Mouse (Mus musculus) MEL (cell line): ENCODE measurements around the gene Gm6812. TPM values are rescaled to one million over a fixed set of nuclear protein-coding genes. Genes with fewer than 3 reads are reported as not detected.
"Not testable (repeated sequence)": the region's sequence is repeated elsewhere in the genome, so short reads cannot be mapped to it uniquely, and the experiment has no call there.

Source experiments
- DNase-seq: peaks from one replicate; pipeline ENCODE4 v3.0.0; 2011; ENCODE audit warnings: low read depth, low spot score
- H3K27ac ChIP-seq: 2 replicates; pipeline ENCODE4 v1.5.1; 2012; ENCODE audit warnings: low read depth, mild to moderate bottlenecking, control low read depth, low read length, moderate library complexity; ENCODE audit not compliant: control insufficient read depth
- H3K27me3 ChIP-seq, 2 experiments: fragments of 150-350 bp in 1 of 2; sonication (generic) in 1 of 2; 2 replicates each; pipeline ENCODE4 v1.6.1; 2012; ENCODE audit warnings: low read length in 2 of 2, mild to moderate bottlenecking in 2 of 2, improper control_type of control experiment in 1 of 2, moderate library complexity in 1 of 2; ENCODE audit not compliant: insufficient read depth in 2 of 2, control insufficient read depth in 1 of 2
- H3K36me3 ChIP-seq, 2 experiments: 2 replicates each; pipeline ENCODE4 v1.6.1; 2012 to 2014; ENCODE audit warnings: low read length in 2 of 2, improper control_type of control experiment in 1 of 2, inconsistent platforms in 1 of 2, mild to moderate bottlenecking in 1 of 2; ENCODE audit not compliant: insufficient read depth in 2 of 2, control insufficient read depth in 1 of 2
- H3K4me1 ChIP-seq, 2 experiments: fragments of 150-350 bp in 1 of 2; sonication (generic) in 1 of 2; 2 replicates each; pipeline ENCODE4 v1.6.1; 2012; ENCODE audit warnings: low read length in 2 of 2, improper control_type of control experiment in 1 of 2, mild to moderate bottlenecking in 1 of 2; ENCODE audit not compliant: insufficient read depth in 2 of 2, control insufficient read depth in 1 of 2
- H3K4me3 ChIP-seq, 2 experiments: fragments of 150-350 bp in 1 of 2; sonication (generic) in 1 of 2; 2 replicates each; pipeline ENCODE4 v1.5.1; 2012; ENCODE audit warnings: low read depth in 2 of 2, low read length in 2 of 2, mild to moderate bottlenecking in 2 of 2, moderate library complexity in 2 of 2, control low read depth in 1 of 2, improper control_type of control experiment in 1 of 2; ENCODE audit not compliant: control insufficient read depth in 1 of 2, insufficient read depth in 1 of 2
- H3K79me2 ChIP-seq: 2 replicates; pipeline ENCODE4 v1.6.1; 2012; ENCODE audit warnings: mild to moderate bottlenecking, low read length, moderate library complexity; ENCODE audit not compliant: control insufficient read depth, poor library complexity, insufficient read depth
- H3K9ac ChIP-seq: 2 replicates; pipeline ENCODE4 v1.6.1; 2012; ENCODE audit warnings: low read depth, mild to moderate bottlenecking, control low read depth, low read length, moderate library complexity; ENCODE audit not compliant: control insufficient read depth, poor library complexity, severe bottlenecking
- H3K9me3 ChIP-seq: fragments of 150-350 bp; sonication (generic); replicated peaks from 2 replicates; pipeline ENCODE4 v1.6.1; 2012; ENCODE audit warnings: mild to moderate bottlenecking, low read length, improper control_type of control experiment, moderate library complexity; ENCODE audit not compliant: insufficient read depth
- CHD2 ChIP-seq: IDR thresholded peaks from 2 replicates; pipeline ENCODE4 v1.6.1; 2011; ENCODE audit warnings: low read length, improper control_type of control experiment
- JUND ChIP-seq: IDR thresholded peaks from 2 replicates; pipeline ENCODE4 v1.6.1; 2011; ENCODE audit warnings: low read depth, mild to moderate bottlenecking, improper control_type of control experiment, low read length
- NELFE ChIP-seq: IDR thresholded peaks from 2 replicates; pipeline ENCODE4 v1.6.1; 2011; ENCODE audit warnings: low read depth, low read length, improper control_type of control experiment
- TAL1 ChIP-seq: IDR thresholded peaks from 2 replicates; pipeline ENCODE4 v1.6.1; 2012; ENCODE audit warnings: mild to moderate bottlenecking, inconsistent platforms, low read length, moderate library complexity, mixed read lengths
- TBP ChIP-seq: IDR thresholded peaks from 2 replicates; pipeline ENCODE4 v1.8.0; 2011; ENCODE audit warnings: low read depth, low read length, improper control_type of control experiment
- polyA plus RNA-seq, 2 experiments: library from polyadenylated mRNA; stranded (reverse) in 1 of 2; unstranded in 1 of 2; fragments of >175 nt in 1 of 2; fragments of >200 nt in 1 of 2; gene quantifications; 2 replicates each; pipeline versions ENCODE4 v1.2.1 to v1.2.4; 2012; ENCODE audit warnings: low replicate concordance in 2 of 2, low read depth in 1 of 2; ENCODE audit not compliant: insufficient read length in 2 of 2, insufficient read depth in 1 of 2, missing spikeins in 1 of 2
- total RNA-seq: library from RNA; depleted of rRNA; stranded (reverse); fragments of 300-350 nt; gene quantifications from 2 replicates; pipeline ENCODE4 v1.2.3, GENCODE M21; 2012; rRNA removed

Gm6812 gene
- total RNA-seq (not detected in 2 replicates), polyA plus RNA-seq (not detected)

DNA sequence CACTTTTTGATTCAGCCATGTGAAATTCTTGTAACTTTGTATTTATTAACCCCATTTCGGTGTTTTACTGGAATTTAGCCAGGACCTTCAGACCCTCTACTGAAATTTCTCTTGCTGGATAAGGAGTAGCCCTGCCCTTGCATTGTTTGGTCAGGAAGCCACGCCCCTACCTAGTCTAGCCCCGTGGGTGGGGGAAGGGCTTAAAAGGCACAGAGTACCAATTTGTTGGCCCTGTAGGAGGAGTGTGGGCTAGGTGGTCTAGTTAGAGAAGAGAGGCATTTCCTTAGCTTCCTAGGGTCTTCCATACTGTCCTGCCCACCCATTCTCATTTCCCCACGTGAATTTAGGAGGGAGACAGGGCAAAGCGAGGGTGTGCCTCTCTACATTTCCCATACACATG, at the start of gene Gm6812:
Gene Gm6812, minus strand, starts transcription at position 101 of the 400 bp plus-strand sequence.
- not testable (repeated sequence) for H3K79me2 ChIP-seq, H3K4me3 ChIP-seq, H3K36me3 ChIP-seq, H3K9ac ChIP-seq, H3K27me3 ChIP-seq, H3K4me1 ChIP-seq, H3K27ac ChIP-seq, DNase-seq, H3K9me3 ChIP-seq

GRCm38 (mm10) chrX:68865145-68865544, 27.7 kb downstream of the Gm6812 start:
- no peak overlapping the region for H3K4me3 ChIP-seq
- DNase-seq, result no peak
- H3K4me1 ChIP-seq, result no peaks in the 10 kb centered on the region
- no peaks in the 10 kb centered on the region for H3K36me3 ChIP-seq
- H3K27ac ChIP-seq, result no peak overlapping the region
- H3K9ac ChIP-seq, result no peak overlapping the region
- H3K27me3 ChIP-seq, result no peaks in the 10 kb centered on the region
- no peaks in the 10 kb centered on the region for H3K9me3 ChIP-seq
- TF ChIP-seq JUND (no peak), NELFE (no peak), CHD2 (no peak), TBP (no peak), TAL1 (no peak)
- no peaks in the 10 kb centered on the region for H3K79me2 ChIP-seq

Other genes with a start within 250 kb of the Gm6812 start
- gene Fmr1, start 214.5 kb downstream of the Gm6812 start, total RNA-seq, result 30.0 and 31.0 TPM in 2 replicates
- gene Fmr1, start 214.5 kb downstream of the Gm6812 start, polyA plus RNA-seq, result 100 to 1,000 TPM in 1 of 2 experiments, 10 to 100 TPM in 1; 54.5 to 255 TPM
- gene Fmr1nb, start 131.2 kb downstream of the Gm6812 start, total RNA-seq, result not detected in 2 replicates
- not detected for gene Fmr1nb, start 131.2 kb downstream of the Gm6812 start, polyA plus RNA-seq
- 0.42 and 1.2 TPM in 2 replicates for gene Gm14698, start 72.0 kb downstream of the Gm6812 start, total RNA-seq
- gene Gm14698, start 72.0 kb downstream of the Gm6812 start, polyA plus RNA-seq, result 1 to 10 TPM in 1 of 2 experiments, not detected in 1; 5.4 TPM